Mouse (Mus musculus): ENCODE measurements at regions not wholly inside any gene's neighbourhood (a gene's known extent, or its start where the extent isn't known, plus 50 kb on each side); places are given as distances from the start of the nearest gene placed in this dataset.
"Not testable (repeated sequence)": the region's sequence is repeated elsewhere in the genome, so short reads cannot be mapped to it uniquely, and the experiment has no call there.

DNA sequence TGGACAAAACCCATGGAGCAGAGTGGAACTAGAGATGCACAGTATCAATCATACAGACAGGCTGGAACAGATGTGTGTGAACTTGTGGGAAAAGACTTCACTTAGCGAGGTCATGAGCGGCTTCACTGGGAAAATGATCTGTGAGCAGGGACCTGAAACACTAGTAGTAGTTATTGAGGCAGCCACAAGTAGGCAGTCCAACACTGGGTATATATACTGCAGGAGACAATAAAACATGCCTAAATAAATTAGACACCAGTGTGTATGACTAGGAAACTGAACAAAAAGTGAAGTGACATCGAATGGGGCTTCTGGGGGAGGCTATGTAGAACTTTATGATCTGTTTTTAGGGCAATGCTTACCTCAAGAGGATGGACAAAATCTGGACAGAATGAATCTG, 852.5 kb downstream of the Tbl1xr1 start:
- H3K4me2 ChIP-seq (ENCODE audit: low read length) = no peak overlapping the region
- no peak overlapping the region for H3K9ac ChIP-seq (replicated peaks; ENCODE audit: low read length)
- H3K27me3 ChIP-seq (ENCODE audit: control insufficient read depth, insufficient read depth, low read length) = no peaks in the 10 kb centered on the region
- no peak overlapping the region for H3K4me3 ChIP-seq (replicated peaks; ENCODE audit: low read depth, low read length)
- H3K4me1 ChIP-seq (ENCODE audit: control insufficient read depth, insufficient read depth, low read length) = no peaks in the 10 kb centered on the region
- no peaks in the 10 kb centered on the region for H3K9me3 ChIP-seq (ENCODE audit: control insufficient read depth, low read length)
- no peaks in the 10 kb centered on the region for H3K36me3 ChIP-seq (ENCODE audit: control insufficient read depth, insufficient read depth, low read length)
- DNase-seq = no peak
- 88% methylated on average over 3 of the region's 3 CpGs for WGBS
- no peak for ATAC-seq (ENCODE audit: low FRiP score, low TSS enrichment)
- H3K27ac ChIP-seq (replicated peaks; ENCODE audit: low read depth, low read length) = no peak overlapping the region

DNA sequence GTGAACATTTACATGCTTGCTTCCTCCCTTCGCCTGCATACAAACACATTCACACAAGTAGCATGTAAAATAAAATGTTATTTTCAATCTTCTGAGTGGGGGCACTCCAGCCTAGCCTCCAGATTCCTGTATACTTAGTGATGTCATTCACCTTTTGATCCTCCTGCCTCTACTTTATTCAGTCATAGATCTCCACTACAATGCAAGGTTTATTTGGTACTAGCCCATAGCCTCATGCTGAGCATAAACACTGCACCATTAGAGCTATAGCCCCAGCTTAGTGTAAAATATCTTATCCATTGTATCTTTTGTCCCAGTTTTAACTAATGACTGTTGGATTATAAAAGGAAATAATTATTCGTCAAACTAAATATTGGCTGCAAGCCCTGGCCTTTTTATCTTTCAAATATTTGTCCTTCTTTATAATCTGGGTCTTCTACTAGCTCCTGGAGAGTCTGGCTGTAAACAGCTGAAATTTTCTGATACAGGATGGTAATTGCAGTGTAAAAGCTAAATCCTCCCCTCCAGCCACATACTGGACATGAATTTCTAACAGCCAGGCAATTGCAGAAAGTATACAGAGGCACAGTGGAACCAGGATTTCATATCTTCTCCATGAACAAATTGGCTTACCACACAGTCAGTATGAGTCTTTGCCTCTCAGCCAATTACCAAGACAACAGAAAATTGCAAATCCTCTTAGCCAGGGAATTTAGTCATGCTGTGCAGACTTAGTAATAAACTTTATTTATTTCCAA, 853.5 kb downstream of the Tbl1xr1 start:
- Histone ChIP-seq H3K36me3 (ENCODE audit: control insufficient read depth, insufficient read depth, low read length) (no peaks in the 10 kb centered on the region), H3K4me3 (replicated peaks; ENCODE audit: low read depth, low read length) (no peak overlapping the region), H3K4me1 (ENCODE audit: control insufficient read depth, insufficient read depth, low read length) (no peaks in the 10 kb centered on the region), H3K27ac (replicated peaks; ENCODE audit: low read depth, low read length) (no peak overlapping the region), H3K4me2 (ENCODE audit: low read length) (no peak overlapping the region), H3K9ac (replicated peaks; ENCODE audit: low read length) (no peak overlapping the region), H3K9me3 (ENCODE audit: control insufficient read depth, low read length) (no peaks in the 10 kb centered on the region), H3K27me3 (ENCODE audit: control insufficient read depth, insufficient read depth, low read length) (no peaks in the 10 kb centered on the region)
- peak; percentile 69 for DNase-seq
- ATAC-seq (ENCODE audit: low FRiP score, low TSS enrichment) = peak; percentile 68; the same call in 1 of the 2 replicates
- 82% methylated on average over 2 of the region's 2 CpGs for WGBS

DNA sequence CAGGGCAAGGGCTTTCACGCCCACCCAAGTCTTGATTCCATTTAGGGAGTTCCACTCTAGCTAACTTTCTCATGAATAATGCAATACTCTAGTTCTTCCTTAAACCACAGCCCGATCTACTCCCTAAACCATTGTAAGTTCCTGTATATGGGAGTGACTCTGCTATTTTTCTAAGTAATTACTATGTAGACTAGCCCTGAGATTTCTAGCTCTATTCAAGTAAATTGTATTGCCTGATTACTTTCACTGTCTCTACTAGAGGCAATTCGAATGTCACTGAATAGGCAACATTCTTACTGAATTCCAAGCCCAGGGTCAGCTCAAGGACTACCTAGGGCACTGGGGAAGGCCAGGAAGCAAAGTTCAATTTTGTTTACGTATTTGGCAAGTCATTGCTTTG, 869.2 kb downstream of the Tbl1xr1 start:
- H3K27ac ChIP-seq (replicated peaks; ENCODE audit: low read depth, low read length); DNase-seq; H3K4me2 ChIP-seq (ENCODE audit: low read length); H3K9me3 ChIP-seq (ENCODE audit: control insufficient read depth, low read length); ATAC-seq (ENCODE audit: low FRiP score, low TSS enrichment); H3K4me1 ChIP-seq (ENCODE audit: control insufficient read depth, insufficient read depth, low read length); H3K4me3 ChIP-seq (replicated peaks; ENCODE audit: low read depth, low read length); H3K9ac ChIP-seq (replicated peaks; ENCODE audit: low read length); H3K36me3 ChIP-seq (ENCODE audit: control insufficient read depth, insufficient read depth, low read length); H3K27me3 ChIP-seq (ENCODE audit: control insufficient read depth, insufficient read depth, low read length): not testable (repeated sequence)
- 78% methylated on average over 4 of the region's 4 CpGs for WGBS

DNA sequence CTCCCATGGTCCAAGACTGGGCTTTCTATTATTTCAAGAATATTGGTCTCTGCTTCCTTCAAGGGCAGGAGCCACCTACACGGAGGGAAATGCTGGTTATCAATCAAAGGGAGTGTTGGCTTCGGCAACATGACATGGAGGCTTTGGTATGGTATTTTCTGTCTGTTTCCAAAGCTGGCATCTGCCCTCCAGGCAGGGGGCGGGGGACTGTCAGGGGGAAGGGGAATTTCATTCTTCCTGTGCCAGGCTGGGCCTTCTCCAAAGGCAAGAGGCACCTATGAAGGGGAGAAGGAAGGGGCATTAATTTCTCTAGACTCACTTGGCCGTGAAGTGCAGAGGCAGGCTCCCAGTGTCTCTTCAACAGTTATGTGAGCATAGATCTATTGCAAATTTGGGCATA, 870.7 kb downstream of the Tbl1xr1 start:
- Histone ChIP-seq H3K27me3 (ENCODE audit: control insufficient read depth, insufficient read depth, low read length) (no peaks in the 10 kb centered on the region), H3K4me2 (ENCODE audit: low read length) (no peak overlapping the region), H3K9ac (replicated peaks; ENCODE audit: low read length) (no peak overlapping the region), H3K4me3 (replicated peaks; ENCODE audit: low read depth, low read length) (no peak overlapping the region), H3K36me3 (ENCODE audit: control insufficient read depth, insufficient read depth, low read length) (no peaks in the 10 kb centered on the region), H3K9me3 (ENCODE audit: control insufficient read depth, low read length) (no peaks in the 10 kb centered on the region), H3K27ac (replicated peaks; ENCODE audit: low read depth, low read length) (no peak overlapping the region), H3K4me1 (ENCODE audit: control insufficient read depth, insufficient read depth, low read length) (no peaks in the 10 kb centered on the region)
- ATAC-seq (ENCODE audit: low FRiP score, low TSS enrichment) (no peak), DNase-seq (no peak)
- WGBS = 84% methylated on average over 4 of the region's 4 CpGs

DNA sequence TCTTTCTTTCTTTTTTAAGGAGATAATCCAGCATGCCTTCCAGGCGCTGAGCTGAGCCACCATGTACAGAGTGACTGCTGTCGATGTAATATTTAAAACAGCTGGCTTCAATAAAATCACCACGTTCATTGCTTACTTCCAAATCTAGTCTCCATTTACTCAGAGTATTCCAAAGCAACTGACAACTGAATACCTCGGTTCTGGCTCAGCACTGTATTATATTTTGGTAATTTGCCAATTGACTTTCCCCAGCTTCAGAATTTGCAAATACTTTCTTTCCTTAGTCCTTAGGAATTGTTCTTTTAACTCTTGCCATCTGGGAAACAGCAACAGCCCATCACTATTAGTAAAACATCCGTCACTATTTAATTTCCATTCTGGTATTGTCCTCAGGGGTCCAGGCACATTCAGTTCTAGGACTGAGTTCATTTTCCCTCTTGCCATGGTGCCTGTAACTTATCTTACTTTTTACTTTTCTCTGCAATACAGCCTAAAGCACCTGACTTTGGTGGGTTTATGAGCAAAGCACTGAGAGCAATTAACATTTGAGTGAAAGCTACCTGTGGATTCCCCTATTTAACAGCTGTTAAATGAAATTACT, 871.8 kb downstream of the Tbl1xr1 start:
- no peaks in the 10 kb centered on the region for H3K27me3 ChIP-seq (ENCODE audit: control insufficient read depth, insufficient read depth, low read length)
- no peaks in the 10 kb centered on the region for H3K4me1 ChIP-seq (ENCODE audit: control insufficient read depth, insufficient read depth, low read length)
- DNase-seq (no peak), ATAC-seq (ENCODE audit: low FRiP score, low TSS enrichment) (no peak)
- no peak overlapping the region for H3K9ac ChIP-seq (replicated peaks; ENCODE audit: low read length)
- no peak overlapping the region for H3K27ac ChIP-seq (replicated peaks; ENCODE audit: low read depth, low read length)
- no peak overlapping the region for H3K4me3 ChIP-seq (replicated peaks; ENCODE audit: low read depth, low read length)
- no peaks in the 10 kb centered on the region for H3K36me3 ChIP-seq (ENCODE audit: control insufficient read depth, insufficient read depth, low read length)
- H3K9me3 ChIP-seq (ENCODE audit: control insufficient read depth, low read length) = no peaks in the 10 kb centered on the region
- WGBS = 74% methylated on average over 5 of the region's 5 CpGs
- no peak overlapping the region for H3K4me2 ChIP-seq (ENCODE audit: low read length)

DNA sequence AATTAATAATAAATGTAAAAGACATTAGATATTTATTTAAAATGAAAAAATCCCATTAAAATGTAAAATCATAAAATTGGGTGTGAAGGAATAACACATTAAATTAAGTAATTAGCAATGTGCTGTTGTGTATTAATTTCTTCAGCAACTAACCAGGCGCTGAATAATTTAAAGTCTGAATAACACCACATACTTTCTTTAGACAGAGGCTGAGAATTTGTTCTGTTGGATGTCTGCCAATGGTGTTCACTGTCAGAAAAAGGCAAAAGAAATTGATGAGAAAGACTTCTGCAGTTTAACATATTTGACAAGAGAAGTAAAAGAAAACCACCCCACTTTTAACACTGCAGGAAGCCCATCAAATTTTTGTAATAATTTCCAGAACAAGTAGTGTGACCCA, 881.0 kb downstream of the Tbl1xr1 start:
- DNase-seq = peak; percentile 31
- no peak for ATAC-seq (ENCODE audit: low FRiP score, low TSS enrichment)
- H3K4me2 ChIP-seq (ENCODE audit: low read length) = no peak overlapping the region
- H3K9me3 ChIP-seq (ENCODE audit: control insufficient read depth, low read length) = no peaks in the 10 kb centered on the region
- no peak overlapping the region for H3K4me3 ChIP-seq (replicated peaks; ENCODE audit: low read depth, low read length)
- no peaks in the 10 kb centered on the region for H3K27me3 ChIP-seq (ENCODE audit: control insufficient read depth, insufficient read depth, low read length)
- H3K27ac ChIP-seq (replicated peaks; ENCODE audit: low read depth, low read length) = no peak overlapping the region
- WGBS = 76% methylated on average over 1 of the region's 1 CpGs
- H3K9ac ChIP-seq (replicated peaks; ENCODE audit: low read length) = no peak overlapping the region
- H3K4me1 ChIP-seq (ENCODE audit: control insufficient read depth, insufficient read depth, low read length) = no peaks in the 10 kb centered on the region
- no peaks in the 10 kb centered on the region for H3K36me3 ChIP-seq (ENCODE audit: control insufficient read depth, insufficient read depth, low read length)

DNA sequence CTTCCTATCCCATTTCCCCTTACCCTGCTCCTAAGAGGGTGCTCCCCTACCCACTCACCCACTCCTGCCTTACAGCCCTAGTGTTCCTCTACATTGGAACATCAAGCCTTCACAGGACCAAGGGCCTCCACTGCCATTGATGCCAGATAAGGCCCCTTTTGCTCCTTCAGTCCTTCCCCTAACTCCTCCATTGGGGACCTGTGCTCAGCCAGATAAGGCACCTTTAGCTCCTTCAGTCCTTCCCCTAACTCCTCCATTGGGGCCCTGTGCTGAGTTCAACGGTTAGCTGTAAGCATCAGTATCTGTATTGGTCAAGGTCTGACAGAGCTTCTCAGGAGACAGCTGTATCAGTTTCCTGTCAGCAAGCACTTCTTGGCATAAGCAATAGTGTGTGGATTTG, 896.2 kb downstream of the Tbl1xr1 start:
- Histone ChIP-seq H3K36me3 (ENCODE audit: control insufficient read depth, insufficient read depth, low read length) (no peaks in the 10 kb centered on the region), H3K4me1 (ENCODE audit: control insufficient read depth, insufficient read depth, low read length) (no peaks in the 10 kb centered on the region), H3K9ac (replicated peaks; ENCODE audit: low read length) (no peak overlapping the region), H3K27me3 (ENCODE audit: control insufficient read depth, insufficient read depth, low read length) (no peaks in the 10 kb centered on the region), H3K9me3 (ENCODE audit: control insufficient read depth, low read length) (no peaks in the 10 kb centered on the region), H3K27ac (replicated peaks; ENCODE audit: low read depth, low read length) (no peak overlapping the region), H3K4me3 (replicated peaks; ENCODE audit: low read depth, low read length) (no peak overlapping the region), H3K4me2 (ENCODE audit: low read length) (no peak overlapping the region)
- DNase-seq = no peak
- 88% methylated on average over 1 of the region's 1 CpGs for WGBS
- ATAC-seq (ENCODE audit: low FRiP score, low TSS enrichment) = no peak

DNA sequence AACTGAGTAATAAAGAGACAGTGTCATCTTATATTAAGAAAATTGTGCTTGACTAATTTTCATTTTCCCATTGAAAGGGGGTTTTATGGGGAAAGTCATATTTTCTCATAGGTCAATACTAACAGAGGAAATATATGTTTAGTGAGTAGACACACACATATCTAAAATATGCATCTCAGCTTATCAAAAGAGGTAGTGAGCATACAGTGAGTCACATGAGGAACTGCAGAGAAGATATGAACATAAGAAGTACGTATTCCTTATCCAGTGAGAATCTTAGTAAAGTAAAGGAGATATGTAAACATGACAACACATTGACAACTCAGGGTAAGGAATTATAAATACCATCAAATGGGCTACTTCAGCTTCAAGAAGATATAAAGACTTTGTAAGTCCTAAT, 900.3 kb downstream of the Tbl1xr1 start:
- Histone ChIP-seq H3K9me3 (ENCODE audit: control insufficient read depth, low read length) (no peaks in the 10 kb centered on the region), H3K9ac (replicated peaks; ENCODE audit: low read length) (no peak overlapping the region), H3K4me3 (replicated peaks; ENCODE audit: low read depth, low read length) (no peak overlapping the region), H3K27ac (replicated peaks; ENCODE audit: low read depth, low read length) (no peak overlapping the region), H3K36me3 (ENCODE audit: control insufficient read depth, insufficient read depth, low read length) (no peaks in the 10 kb centered on the region), H3K27me3 (ENCODE audit: control insufficient read depth, insufficient read depth, low read length) (no peaks in the 10 kb centered on the region), H3K4me1 (ENCODE audit: control insufficient read depth, insufficient read depth, low read length) (no peaks in the 10 kb centered on the region), H3K4me2 (ENCODE audit: low read length) (no peak overlapping the region)
- WGBS = 83% methylated on average over 1 of the region's 1 CpGs
- no peak for DNase-seq
- no peak for ATAC-seq (ENCODE audit: low FRiP score, low TSS enrichment)
